Mouse (Mus musculus) gastrocnemius, postnatal 25 days (tissue): ENCODE data around the gene Cnbp. TPM values are rescaled to one million over a fixed set of nuclear protein-coding genes. Genes with fewer than 3 reads are reported as not detected.

ENCODE experiments used
- DNase-seq: peaks from one replicate; pipeline ENCODE4 v3.0.0; 2022
- total RNA-seq, 2 experiments: library from RNA; stranded (reverse); gene quantifications; 1 replicate in 1 of 2; 2 replicates in 1 of 2; pipeline ENCODE4 v1.2.3; 2021

The Cnbp gene
- total RNA-seq, 2 experiments from 2014 or later, result 410 to 437 TPM

- peak; percentile 63 for DNase-seq
Measured at GRCm38 (mm10) chr6:87850155-87850899, 579 bp downstream of the Cnbp start.

DNA sequence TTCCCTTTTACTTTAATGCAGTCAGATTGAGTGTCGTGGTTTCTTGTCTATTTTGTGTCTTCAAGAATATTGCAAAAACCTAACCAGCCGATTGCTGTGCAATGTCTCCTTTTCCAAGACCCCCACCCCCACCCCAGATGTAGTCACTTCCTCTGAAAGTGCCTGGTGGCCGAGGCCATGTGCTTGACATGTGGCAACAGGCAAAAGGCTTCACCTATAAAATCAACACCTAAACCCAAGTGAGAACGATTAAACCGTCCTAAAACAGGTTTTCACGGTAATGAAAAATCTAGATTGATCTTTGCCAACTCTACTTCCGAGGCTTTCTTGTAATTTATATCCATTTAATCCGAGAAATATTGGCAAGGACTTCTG, 1.1 kb downstream of the Cnbp start:
- DNase-seq, result no peak

GRCm38 (mm10) chr6:87846813-87847212, 4.1 kb downstream of the Cnbp start:
- no peak for DNase-seq

- no peak for DNase-seq
Measured at GRCm38 (mm10) chr6:87845031-87845695, 5.7 kb downstream of the Cnbp start.

DNA sequence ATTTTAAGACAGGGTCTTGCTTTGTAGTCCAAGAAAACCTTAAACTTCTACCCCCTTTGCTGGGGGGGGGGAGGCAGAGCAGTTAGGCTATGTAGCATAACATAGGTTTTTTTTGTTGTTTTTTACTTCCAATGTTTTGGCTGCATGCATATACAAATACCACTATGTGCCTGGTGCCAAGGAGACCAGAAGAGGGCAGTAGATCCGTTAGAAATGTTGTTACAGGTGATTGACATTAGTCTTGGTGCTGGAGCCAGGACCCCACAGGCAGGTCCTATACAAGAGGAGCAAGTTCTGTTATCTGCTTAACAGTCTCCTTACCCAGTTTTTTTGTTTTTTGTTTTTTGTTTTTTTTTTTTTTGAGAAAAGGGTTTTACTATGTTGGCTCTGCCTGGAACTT, 8.7 kb downstream of the Cnbp start:
- DNase-seq, result no peak

DNA sequence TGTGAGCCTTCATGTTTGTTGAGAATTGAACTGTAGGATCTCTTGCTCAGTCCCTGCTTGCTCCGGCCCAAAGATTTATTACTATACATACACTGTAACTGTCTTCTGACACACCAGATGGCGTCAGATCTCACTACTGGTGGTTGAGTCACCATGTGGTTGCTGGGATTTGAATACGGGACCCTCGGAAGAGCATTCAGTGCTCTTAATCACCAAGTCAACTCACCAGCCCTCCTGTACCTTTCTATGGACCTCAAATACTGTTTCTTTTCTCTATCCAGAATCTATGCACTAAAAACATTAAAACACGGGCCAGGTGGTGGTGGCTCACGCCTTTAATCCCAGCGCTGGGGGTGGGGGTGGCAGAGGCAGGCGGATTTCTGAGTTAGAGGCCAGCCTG, 9.3 kb downstream of the Cnbp start:
- DNase-seq, result no peak

GRCm38 (mm10) chr6:87839797-87840341, 11.0 kb downstream of the Cnbp start:
- no peak for DNase-seq

GRCm38 (mm10) chr6:87838551-87839197, 12.2 kb downstream of the Cnbp start, which contains the start of gene Isy1:
Isy1 (minus strand) TSS chr6:87838798.
- DNase-seq, result peak; percentile 94

DNA sequence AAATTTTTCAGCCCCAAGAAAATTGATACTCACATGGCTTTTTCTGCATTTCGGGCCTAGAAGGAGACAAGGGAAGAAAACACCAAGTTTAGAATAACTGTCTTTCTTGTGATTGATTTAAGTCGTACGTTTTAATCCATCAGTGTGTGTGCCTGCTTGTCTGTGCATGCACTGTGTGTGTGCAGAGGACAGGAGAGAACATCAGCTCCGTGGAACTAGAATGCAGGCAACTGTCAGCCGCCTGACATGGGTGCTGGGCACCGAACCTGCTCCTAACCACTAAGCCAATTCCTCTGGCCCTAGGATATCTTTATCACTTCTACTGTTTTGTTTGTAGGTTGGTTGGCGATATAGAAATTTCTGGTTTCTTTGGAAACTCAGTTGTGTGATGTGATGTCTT, 15.2 kb downstream of the Cnbp start, which contains the start of gene Gm45140:
Gene Gm45140 (minus strand): TSS at position 101 of the 400 bp plus-strand sequence.
- DNase-seq, result no peak

DNA sequence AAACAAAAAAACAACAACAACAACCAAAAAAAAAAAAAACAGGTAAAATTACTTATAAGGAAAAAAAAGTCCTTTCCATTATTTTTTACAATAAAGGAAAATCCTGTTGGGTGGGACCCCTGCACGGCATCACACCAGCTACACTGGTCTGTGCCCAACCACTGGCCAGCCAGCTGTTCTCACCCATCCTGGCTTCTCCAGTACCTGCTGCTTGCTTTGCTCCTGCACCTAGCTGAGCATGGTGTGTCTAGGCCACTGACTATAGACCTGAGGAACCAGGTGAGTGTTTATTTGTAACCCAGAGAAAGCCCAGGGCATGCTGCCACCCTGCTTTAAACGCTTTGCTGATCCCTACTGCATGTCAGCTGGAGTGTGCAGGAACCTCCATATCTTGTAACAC, 30.5 kb downstream of the Cnbp start:
- no peak for DNase-seq

- DNase-seq, result no peak
Measured at GRCm38 (mm10) chr6:87814486-87814885, 36.4 kb downstream of the Cnbp start.

- DNase-seq, result no peak
Measured at GRCm38 (mm10) chr6:87812656-87813055, 38.2 kb downstream of the Cnbp start.

- DNase-seq, result peak; percentile 95
Measured at GRCm38 (mm10) chr6:87811675-87812338, 39.1 kb downstream of the Cnbp start, which contains the start of gene Rab43. Rab43 (minus strand) TSS chr6:87812164.

DNA sequence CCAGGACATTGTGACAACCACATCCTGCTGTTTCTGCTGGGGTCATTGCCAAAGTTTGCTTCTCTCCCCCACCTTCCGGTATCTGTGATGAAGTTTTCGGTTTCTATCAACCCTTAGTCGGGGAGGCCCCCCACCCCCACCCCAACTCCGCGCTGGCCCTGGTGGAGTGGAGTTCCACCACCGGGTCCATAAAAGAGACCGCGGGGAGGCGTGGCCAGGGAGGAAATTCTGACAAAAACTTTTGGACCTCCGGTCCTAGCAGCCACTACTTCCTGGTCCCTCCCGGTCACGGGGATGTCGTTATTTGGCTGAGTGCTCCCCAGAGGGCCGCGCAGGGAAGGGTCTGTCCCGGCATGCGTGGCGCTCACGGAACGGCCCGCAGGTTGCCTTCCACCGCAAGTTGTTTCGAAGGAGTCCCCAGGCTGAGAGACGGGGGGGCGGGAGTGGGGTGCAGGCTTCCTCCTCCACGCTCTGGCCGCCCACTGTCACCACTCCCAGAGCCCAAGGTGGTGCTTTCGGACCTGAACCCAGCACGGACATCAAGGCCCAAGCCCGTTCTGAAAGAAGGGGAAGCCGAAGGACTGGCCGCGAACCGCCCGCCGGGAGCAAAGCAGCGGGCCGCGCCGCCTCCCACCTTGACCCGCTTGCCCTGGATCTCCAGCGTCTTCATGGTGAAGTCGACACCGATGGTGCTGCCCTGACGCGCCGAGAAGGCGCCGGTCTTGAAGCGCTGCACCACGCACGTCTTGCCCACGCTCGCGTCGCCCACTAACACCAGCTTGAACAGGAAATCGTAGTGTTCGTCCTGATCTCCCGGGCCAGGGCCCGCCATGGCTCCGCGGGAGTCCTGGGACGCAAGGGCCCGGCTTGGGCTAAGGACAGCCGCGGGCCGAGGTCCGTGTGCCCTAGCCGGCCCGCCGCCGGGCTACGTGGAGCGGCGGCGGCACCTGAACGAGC, 39.9 kb downstream of the Cnbp start:
- peak; percentile 68 for DNase-seq

- no peak for DNase-seq
Measured at GRCm38 (mm10) chr6:87810311-87810710, 40.6 kb downstream of the Cnbp start.

DNA sequence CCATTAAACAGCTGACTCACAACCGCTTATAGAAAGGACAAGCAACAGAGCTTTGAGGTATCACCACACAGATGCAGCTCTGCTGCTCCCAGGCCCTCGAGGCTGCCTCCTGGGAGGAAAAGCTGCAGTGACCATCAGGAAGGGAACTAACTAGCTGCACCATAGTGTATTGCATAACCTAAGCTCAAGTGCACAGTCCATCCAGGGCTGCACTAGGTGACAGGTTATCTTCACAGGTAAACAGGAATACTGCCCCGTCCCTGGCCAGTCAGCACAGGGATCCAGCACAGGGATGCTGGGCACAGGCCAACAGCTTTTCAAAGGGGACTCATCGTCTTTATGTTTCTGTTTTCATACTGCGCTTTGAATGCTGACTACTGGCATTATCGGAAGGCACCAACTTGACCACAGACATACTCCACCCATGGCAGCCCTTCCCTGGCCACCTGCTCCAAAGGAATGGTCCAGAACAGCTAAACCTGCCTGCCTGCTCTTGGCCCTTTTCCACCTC, 41.2 kb downstream of the Cnbp start:
- DNase-seq, result no peak

DNA sequence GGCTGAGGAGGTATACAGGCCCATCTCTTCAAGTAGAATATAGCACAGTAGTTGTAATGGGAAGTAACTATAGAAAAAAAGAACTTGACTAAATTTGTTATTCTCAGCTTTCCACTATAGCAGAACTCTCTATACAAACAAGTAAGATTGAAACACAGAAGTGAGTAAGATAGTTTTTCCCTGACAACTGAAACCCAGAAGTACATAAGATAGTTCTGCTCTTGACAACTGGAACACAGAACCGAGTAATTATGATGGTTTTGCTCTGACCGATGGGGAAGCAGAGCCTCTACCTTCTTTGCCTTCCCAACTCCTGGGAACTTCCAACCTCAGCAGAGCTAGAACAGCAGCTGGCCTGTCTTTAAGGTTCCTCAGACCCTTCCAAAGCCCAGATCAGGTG, 41.8 kb downstream of the Cnbp start:
- no peak for DNase-seq

GRCm38 (mm10) chr6:87808521-87808920, 42.4 kb downstream of the Cnbp start:
- DNase-seq, result no peak

- DNase-seq, result no peak
Measured at GRCm38 (mm10) chr6:87807735-87808440, 43.0 kb downstream of the Cnbp start.

DNA sequence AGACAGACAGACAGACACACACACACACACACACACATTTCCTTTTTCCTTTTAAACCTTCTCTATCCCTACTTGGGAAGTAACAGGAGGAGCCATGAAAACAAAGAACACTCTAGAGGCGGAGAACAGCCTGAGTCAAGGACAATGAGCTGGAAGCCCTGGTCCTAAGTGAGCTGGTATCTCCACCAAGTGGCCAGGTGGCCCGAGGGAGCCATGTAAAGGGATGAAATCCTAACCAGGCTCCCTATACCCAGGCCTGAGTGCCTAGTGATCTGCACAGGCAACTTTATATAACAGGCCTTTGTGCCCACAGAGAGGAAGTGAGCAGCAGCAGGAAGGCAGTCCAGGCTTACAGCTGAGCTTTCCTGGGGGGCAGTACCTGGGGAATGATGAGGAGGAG, 44.0 kb downstream of the Cnbp start:
- DNase-seq, result no peak
